Mouse (Mus musculus): ENCODE measurements around the gene Fars2.

Fars2 gene

DNA sequence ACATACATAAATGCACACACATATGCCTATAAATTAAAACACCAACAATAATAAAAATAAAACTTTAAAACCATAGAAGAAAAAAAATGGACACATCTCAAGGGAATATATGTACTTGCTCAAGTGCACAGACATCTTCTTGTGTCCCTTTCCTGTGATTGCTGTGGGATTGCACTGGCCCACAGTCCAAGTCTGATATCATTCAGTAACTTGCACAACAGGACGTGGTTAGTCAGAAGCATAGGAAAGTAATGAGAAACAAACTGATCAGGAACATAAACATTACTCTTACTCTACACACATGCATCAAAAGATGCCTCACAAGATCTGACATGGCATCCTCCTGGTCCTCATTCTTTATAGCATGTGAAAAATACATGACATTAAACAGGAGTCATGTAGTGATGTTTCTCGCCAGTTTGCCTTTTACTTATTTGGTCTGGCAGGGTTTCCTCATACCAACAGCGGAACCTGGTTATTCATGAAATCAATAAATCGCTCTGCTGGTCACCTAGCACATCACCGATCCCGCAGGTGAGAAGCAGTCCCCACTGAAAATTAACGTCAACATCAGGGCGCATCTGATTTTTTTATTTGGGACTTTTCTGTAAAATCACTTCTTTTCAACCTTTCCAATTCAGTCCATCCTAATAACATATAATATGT lies 563.6 kb downstream of the Fars2 start:
- no peak for DNase-seq (ENCODE audit: low read depth, low spot score)

DNA sequence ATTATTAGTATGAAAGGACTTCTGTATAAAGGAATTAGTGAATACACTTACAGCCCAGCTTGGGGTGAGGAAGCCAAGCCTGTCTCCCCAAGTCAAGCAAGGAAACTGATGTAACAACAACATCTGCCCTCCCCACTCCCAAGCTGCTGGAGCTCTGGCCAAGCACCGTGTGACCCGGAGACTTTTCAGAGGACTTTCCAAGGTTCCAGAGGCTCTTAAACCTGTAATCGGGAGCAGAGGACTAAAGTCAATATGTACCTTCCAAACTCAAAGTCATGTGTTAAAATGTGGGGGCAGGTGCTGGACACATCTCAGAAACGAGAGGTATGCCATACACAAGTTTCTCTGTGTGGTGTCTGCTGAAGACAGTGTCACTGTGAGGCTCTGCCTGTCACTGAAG lies 566.4 kb downstream of the Fars2 start:
- DNase-seq (ENCODE audit: low read depth, low spot score), result no peak

DNA sequence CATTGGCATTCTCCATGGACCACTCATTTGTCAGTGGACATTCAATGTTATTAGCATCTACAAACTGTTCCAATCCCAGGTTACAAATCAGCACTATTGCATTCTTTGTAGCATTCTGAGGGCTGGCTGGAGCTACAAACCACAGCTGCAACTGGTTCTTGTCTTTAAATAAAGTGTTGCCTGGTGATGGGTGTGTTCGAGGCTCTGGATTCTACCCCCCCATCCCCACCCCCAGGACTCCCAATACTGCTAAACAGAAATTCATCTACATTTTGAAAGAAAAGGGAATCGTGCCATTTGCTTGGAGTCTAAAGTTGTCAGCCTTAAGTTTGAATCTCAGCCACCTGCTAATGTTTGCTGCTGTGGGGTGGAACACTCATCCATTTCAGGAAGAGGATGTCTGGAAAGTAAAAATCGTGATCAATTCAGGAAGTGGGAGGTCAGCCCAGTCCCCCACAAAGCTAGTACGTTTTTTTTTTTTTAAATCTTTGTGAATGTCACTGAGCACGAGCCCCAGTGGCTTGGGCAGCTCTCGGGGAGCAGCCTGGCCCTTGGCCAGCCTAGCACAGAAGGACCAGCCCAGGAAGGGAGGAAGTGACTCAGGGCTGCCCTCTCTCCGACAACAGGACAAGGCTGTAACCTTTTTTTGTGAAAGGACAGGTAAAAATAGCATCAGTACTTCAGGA lies 578.4 kb downstream of the Fars2 start:
- DNase-seq (ENCODE audit: low read depth, low spot score), result no peak

DNA sequence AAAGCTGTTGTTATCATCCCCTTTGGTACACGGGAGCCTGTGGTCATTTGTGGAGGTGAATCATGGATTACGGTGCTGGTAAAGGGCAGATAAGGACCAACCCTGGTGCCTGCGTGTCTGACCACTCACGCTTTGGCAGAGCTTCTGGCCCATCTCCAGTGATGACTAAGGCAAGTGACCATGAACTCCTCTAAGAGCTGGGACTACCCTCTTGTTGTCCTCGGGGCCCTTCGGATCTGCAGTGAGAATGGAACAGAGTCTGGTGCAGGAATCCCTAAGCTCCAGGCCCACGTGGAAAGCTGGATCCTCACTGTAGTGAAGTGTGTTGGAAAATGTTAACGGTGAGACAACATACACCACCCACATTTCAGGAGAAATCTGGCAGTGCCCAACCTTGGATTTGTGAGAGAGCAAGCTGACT lies 579.1 kb downstream of the Fars2 start:
- DNase-seq (ENCODE audit: low read depth, low spot score), result no peak

DNA sequence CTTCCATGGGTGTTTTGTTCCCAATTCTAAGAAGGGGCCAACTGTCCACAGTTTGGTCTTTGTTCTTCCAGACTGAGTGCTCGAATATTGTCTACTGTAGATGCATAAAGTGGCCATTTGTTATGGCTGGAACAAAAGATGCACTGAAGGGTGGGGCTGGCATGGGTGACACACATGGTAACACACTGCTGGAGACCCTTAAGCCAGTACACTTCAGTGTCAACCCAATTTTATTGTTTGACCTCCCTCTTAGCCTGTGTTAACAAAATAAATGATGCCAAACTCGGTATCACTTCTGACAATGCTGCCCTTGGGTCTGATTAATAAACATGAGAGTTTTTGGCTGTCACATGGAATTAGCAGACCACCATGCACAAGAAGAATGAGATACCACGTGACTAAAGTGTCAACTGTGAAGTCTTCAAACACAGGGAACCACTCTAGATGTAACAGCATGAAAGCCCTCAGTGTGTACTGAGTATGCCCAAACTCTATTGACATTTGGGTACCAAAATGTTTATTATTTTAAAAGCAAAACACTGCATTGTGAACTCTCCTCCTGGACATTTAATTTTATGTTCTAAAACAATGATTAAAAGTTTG lies 590.0 kb downstream of the Fars2 start:
- no peak for DNase-seq (ENCODE audit: low read depth, low spot score)

DNA sequence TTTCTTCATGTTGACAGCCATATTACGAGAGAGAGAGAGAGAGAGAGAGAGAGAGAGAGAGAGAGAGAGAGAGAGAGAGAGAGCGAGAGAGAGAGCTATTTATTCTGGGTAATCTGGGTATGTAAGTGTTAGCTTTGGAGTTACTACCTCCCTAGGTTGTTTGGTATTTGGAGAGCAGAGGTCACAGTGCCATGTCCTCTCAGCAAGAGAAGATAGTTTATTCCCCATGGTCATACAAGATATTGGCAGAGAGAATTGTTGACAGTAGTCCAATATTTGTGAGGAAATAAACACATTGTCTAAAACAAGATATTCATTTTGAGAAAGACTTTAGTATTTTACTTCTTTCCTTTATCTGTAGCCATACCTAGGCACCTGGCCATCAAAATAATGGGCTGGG lies 596.9 kb downstream of the Fars2 start:
- DNase-seq (ENCODE audit: low read depth, low spot score), result no peak

DNA sequence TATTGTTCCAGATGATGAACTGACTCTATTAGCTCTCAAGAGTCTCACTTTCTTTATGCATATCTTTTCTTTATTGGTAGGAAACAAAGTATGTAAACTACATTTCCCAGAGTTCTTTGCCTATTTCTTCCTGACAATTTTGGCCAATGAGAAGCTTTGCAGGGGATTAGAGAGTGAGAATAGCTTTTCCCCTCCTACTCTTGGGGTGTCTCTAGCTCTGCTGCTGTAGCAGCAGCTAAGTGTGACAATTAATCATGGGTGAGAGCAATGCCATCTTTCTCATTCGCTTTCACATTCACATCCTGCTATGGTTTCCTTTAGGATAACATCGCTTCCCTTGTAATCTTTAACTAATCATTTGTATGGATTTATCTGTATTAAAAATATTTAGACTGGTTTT lies 599.5 kb downstream of the Fars2 start:
- DNase-seq (ENCODE audit: low read depth, low spot score), result no peak

DNA sequence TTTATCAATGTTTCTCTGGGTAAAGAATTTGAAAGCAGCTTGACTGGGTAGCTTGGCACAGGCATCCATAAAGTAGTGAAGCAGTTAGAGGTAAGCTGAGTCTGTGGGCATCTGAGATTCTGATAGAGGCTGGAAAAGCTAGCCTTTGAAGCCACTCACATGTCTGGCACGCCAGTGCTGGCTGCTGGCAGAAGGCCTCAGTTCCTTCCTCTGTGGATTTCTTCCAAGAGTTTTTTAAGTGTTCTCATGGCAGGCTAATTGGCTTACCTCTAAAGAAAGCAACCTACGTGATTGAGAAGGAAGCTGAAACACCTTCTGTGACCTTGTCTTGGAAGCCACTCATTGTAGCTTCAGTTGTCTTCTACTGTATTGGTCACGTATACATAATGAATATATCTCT lies 600.2 kb downstream of the Fars2 start:
- DNase-seq (ENCODE audit: low read depth, low spot score), result no peak

DNA sequence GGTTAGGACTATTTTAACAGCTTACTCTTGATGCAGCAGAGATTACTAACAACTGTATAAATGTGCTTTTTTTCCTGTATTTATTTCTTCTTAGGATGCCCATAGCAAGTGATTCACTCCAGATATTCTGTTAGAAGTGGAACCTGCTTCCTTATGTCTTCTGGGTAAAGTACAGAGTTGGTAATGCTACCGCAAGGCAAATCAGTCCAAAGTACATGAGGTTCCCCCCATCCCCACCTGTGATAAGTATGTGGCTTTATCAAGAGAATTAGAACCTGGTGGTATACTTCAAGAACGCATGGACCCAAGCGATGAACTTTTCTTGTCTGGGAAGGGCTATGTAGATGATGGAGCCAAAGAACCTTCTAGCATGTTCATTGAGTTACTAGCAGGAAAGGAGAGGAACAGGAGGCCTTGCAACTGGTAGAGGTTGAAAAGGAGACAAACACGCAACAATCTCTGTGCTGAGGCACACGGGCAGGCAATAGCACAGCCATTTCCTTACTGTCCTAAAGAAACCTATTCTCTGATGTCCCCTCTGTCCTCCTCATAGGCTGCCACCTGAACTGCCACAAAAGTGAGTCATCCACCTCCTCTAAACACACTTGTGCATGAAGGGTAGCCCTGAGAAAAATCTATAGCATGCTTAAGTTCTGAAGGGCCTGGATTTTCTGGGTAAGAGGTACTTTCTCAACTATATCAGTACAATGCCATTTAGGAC lies 603.2 kb downstream of the Fars2 start:
- no peak for DNase-seq (ENCODE audit: low read depth, low spot score)

DNA sequence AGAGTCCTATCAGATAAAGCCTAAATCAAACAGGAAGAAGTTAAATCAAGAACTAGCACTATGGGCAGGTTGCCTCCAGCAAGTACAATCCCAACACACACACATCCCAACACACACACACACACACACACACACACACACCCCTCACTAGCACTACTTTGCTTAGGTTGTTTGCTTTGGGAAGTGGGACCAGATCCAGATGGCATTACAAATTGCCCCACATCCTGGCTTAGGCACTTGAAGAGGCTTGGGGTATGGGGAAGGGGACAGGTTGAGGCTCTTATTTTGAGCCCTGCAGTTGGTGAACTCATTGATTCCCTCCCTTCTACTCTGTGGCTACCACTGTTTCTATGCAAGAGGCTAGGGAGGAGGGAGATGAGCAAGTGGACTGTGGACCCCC lies 605.1 kb downstream of the Fars2 start:
- no peak for DNase-seq (ENCODE audit: low read depth, low spot score)

DNA sequence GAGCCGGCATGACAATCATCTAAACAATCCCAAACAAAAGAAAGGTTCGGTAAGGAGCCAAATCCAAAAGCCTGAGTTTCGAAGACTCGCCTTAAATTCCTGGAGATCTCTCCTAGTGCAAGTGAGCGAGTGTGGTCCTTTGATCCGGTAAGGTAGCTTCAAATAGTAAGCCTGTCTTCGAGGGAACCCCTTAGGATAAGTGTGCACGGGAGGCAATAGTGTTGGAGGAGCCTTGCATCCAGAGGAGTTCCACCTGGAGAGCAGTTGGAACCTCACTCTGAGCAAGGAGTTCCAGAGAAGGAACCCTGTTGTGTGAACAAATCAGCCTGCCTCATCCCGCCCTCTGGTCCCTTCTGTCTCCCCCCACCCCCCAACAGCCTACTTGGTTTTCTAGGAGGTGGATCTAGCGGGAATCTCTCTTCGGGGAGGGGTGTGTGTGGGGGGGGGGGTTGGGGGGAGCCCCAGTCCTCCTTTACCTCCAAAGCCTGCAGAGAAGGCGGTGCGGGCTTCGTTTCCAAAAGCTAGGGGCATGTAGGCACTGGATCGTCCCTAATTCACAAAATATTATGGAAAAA lies 606.6 kb downstream of the Fars2 start:
- peak; percentile 28 for DNase-seq (ENCODE audit: low read depth, low spot score)

DNA sequence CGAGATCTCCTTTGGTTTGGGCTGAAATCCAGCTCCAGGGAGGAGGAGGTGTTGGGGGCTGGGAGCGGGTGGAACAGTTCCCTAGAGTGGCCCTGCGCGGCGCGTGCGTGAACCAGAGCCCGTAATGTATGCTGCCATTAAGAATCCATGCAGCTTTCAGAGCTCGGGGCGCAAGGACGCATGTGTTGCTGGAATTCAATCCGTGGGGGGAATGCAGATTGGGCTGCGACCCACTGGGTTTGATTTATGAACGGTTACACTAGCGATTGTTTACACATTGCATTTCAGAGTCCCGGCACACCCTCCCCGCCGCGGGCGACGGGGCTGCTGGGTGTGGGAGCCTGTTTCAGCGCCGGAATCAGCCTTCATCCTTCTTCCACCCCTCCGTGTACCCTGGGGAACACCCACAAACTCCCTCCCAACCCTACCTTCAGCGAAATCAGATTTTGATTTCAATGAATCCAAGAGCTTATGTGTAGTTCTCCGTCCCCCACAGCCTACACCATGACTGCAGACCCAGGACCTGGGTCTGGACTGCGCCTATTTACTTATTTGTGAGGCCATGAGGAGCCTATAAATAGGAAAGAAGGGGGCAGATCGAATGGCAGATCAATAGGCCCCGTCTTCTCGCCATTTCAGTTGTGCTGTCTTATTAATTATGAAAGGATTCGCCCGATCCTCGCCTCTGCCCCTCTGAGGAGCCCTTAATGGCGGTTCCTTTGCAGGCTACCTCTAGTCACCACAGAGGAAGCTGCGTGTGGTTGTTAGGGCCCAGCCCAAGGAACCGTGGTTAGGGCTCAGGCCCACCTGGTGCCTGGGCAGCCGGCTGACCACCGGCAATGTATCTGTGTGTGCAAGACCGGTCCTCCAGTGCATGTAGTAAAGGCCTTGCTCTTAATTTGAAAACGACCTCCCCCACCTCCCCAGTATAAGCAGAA lies 607.6 kb downstream of the Fars2 start:
- DNase-seq (ENCODE audit: low read depth, low spot score), result peak; percentile 40

DNA sequence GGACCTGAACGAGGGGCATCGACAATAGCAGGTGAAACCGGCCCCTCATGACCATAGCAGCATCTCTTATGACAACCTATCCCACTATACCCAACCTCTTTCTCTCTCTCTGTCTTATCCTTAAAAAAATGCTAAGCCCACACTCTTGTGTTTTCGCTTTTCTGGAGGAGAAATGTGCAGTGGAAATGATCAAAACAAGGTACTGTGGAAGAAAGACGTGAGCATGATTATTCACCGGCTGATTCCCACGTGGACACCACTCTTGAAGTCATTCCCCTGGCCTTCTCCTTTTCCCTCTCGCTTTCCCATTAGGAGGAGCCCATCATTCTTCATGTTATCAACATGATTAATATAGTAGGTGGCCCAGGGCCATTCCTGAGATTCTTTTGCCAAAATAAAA lies 608.7 kb downstream of the Fars2 start:
- DNase-seq (ENCODE audit: low read depth, low spot score), result no peak

DNA sequence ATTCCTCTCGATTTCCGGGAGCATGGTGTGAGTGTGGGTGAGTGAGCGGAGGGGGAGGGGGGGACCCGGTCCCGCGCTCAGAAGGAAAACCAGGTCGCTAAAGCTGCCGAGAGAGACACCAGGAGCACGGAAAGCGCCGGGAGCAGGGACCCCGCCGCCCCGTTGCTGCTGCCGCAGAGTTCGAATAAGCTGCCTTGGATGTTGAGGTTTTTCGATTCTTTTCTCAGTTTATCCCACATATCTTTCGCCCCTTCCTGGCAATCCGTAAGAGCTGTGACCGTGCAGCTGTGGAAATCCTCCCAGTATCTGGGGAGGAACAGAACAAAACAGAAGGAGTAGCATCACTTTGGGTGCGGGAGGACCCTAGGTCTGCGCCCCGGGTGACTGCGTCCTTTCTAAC lies 609.3 kb downstream of the Fars2 start:
- DNase-seq (ENCODE audit: low read depth, low spot score), result peak; percentile 46

DNA sequence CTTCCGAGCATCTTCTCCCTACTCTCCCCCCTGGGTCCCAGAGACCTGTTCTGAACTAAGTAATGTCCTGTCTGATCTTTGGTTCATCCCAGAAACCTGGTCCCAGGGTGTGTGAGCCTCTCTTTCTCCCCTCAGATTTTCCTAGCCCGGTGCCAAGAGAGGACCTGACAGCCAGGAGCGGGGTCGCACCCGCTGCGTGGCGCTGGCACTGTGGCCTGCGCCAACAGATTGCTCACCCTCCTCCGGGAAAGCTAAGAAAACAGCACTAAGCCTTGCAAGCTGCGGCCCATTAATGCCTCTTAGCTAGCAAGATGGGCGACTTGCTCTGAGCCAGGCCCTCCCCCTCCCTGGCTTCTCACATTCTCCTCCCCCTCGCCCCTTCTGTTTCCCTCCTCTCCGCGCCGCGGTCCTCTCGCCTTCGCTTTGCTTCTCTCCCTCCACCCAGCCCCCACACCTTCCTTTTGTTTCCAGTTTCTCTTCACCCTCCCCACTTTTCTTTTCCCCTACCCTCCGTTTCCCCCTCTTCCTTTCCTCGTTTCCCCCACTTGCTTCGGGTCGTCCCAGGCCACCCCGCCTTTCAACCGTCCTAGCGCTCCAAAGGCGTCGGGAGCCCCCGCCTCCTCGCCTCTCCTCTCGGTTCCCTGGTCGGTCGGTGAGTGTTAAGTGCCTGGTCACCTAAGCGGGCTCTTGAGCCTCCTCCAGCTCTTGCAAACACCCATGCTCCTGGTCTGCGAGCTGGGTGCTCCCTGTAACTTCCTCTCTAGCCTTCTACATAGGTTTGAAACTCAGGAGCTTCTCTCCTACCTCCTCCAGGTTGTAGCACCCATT lies 610.0 kb downstream of the Fars2 start:
- DNase-seq (ENCODE audit: low read depth, low spot score), result peak; percentile 69

DNA sequence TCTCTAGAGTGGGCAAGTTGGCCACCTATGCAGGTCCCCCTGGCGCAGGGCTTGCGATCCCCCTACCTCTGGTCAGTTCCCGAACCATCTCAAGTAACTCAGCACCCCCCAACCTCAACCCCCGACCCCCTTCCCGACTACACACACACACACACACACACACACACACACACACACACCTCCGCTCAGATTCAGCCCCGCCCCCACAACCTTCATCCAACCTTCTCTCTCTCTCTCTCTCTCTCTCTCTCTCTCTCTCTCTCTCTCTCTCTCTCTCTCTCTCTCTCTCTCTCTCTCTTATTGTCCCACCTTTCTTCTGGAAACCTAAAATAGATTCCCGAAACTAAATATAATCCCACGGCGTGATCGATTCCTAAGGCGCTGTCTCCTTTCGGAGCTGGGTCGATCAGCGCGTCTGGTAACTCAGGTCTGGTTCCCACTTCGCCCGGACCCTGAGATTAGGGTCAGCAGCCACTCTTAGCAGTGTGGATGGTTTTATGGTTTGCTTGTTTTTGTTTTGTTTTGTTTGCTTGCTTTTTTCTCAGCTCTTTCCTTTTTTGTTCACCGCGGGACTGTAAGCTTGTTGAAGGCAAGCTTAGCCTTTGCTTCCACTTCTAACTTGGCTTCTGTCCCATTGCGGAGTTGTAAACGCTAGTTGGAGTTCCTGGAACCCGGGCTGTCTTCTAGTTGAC lies 610.7 kb downstream of the Fars2 start:
- peak; percentile 16 for DNase-seq (ENCODE audit: low read depth, low spot score)

DNA sequence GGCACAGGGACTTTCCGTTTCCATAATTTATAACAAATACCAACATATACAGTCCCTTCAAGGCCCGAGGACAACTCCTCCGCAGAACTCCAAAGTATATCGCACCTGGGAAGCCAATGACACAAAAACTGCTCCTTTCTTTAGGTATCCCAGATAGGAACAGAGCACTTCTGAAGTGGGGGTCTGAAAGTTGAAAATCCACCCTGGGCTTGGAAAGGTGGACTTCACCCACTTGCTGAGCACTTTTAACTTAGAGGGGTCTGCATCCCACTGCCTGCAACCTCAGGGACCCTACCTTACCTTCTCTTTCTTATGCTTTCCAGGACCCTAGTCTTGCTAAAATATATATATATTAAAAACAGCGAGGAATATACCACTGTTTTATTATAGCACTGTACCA lies 611.3 kb downstream of the Fars2 start:
- DNase-seq (ENCODE audit: low read depth, low spot score), result no peak

DNA sequence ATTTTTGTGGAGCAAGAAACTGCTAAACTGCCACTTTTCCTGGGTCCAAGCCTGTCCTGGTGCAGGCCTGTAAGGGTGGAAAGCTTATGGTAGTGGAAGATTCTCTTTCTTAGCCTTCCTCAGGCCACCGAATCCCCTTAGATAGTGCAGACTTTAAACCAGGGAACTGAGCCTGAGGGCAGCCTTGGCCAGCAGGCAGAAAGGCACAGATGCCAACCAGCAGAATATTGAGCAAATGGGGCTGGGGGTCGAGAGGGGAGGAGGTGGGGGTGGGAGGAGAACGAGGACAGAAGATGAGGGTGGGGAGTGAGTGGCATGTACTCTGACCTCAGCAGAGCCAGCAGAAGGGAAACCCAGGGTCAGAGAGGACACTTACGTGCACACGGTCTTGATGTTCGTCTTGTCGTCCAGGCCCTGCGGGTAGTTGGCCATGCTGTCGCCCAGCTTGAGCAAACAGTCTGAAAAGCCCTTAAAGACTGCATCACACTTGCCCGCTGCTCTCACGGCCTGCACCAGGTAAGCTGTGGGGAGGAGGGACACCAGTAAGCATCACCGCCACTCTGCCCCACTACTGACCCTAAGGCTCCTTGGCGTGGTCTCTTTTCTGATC lies 612.6 kb downstream of the Fars2 start:
- no peak for DNase-seq (ENCODE audit: low read depth, low spot score)

DNA sequence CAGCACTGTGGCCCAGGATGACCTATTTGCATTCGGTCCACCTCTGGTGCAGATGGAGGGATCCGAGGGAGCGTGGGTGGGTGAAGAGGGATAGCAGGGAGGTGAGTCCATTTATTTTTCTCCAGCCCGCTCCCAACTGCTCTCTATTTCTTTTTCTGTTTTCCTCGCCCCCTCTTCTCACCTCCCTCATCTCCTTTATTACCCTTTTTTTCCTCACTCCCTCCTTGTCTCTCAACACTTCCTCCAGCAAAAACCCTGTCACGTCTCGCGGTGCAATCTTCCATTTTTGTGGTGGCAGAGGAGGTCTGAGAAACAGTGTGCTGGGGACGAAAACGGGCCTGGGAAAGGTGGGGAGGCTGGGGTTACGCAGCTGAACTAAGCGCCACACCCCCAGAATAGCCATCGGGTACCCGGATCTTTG lies 613.1 kb downstream of the Fars2 start:
- no peak for DNase-seq (ENCODE audit: low read depth, low spot score)
